Mouse (Mus musculus) neural tube, embryonic 10.5 days (tissue): ENCODE results near the gene Bcam.
A peak's percentile ranks its signal among the peaks of the same experiment; 100 is the strongest.

ENCODE experiments used
- DNase-seq: peaks from one replicate; pipeline ENCODE4 v3.0.0-alpha.2; 2017; ENCODE audit warnings: low spot score; ENCODE audit errors: extremely low spot score

Gene Bcam

GRCm38 (mm10) chr7:19754065-19754464 lies 16.8 kb downstream of the Bcam start:
- no peak for DNase-seq

GRCm38 (mm10) chr7:19753587-19753986 lies 17.2 kb downstream of the Bcam start:
- DNase-seq = no peak

GRCm38 (mm10) chr7:19752652-19753051 lies 18.2 kb downstream of the Bcam start:
- no peak for DNase-seq

GRCm38 (mm10) chr7:19751070-19751383 lies 19.8 kb downstream of the Bcam start:
- DNase-seq = no peak

- peak; percentile 90 for DNase-seq
Observed at GRCm38 (mm10) chr7:19750217-19751069, 20.4 kb downstream of the Bcam start, which contains the start of gene Nectin2. Gene Nectin2, minus strand, starts transcription at chr7:19750483.

- DNase-seq = peak; percentile 99
Observed at GRCm38 (mm10) chr7:19749389-19750216, 21.2 kb downstream of the Bcam start.

- peak; percentile 68 for DNase-seq
Observed at GRCm38 (mm10) chr7:19748219-19749195, 22.3 kb downstream of the Bcam start.

- DNase-seq = peak; percentile 27
Observed at GRCm38 (mm10) chr7:19747420-19748218, 23.2 kb downstream of the Bcam start.

GRCm38 (mm10) chr7:19746426-19747201 lies 24.2 kb downstream of the Bcam start:
- DNase-seq = peak; percentile 27

GRCm38 (mm10) chr7:19745971-19746370 lies 24.8 kb downstream of the Bcam start:
- DNase-seq = no peak

GRCm38 (mm10) chr7:19744590-19745385 lies 26.0 kb downstream of the Bcam start:
- DNase-seq = no peak

GRCm38 (mm10) chr7:19743791-19744190 lies 27.0 kb downstream of the Bcam start:
- DNase-seq = no peak

- DNase-seq = no peak
Observed at GRCm38 (mm10) chr7:19742468-19742867, 28.3 kb downstream of the Bcam start.

GRCm38 (mm10) chr7:19741329-19742031 lies 29.3 kb downstream of the Bcam start:
- peak; percentile 48 for DNase-seq

GRCm38 (mm10) chr7:19740269-19740668 lies 30.5 kb downstream of the Bcam start:
- DNase-seq = no peak

- DNase-seq = no peak
Observed at GRCm38 (mm10) chr7:19738771-19739170, 32.0 kb downstream of the Bcam start.

- no peak for DNase-seq
Observed at GRCm38 (mm10) chr7:19736389-19737057, 34.3 kb downstream of the Bcam start.
